Mouse (Mus musculus) cerebellum, postnatal 25 days (tissue): ENCODE measurements around the gene Kdm4d.
A peak's percentile ranks its signal among the peaks of the same experiment; 100 is the strongest.
"Not testable (repeated sequence)": the region's sequence is repeated elsewhere in the genome, so short reads cannot be mapped to it uniquely, and the experiment has no call there.

Experiments
- DNase-seq, 2 experiments: peaks; one replicate each; pipeline ENCODE4 v3.0.0; 2021; ENCODE audit warnings: mixed read lengths in 2 of 2

Gene Kdm4d

DNA sequence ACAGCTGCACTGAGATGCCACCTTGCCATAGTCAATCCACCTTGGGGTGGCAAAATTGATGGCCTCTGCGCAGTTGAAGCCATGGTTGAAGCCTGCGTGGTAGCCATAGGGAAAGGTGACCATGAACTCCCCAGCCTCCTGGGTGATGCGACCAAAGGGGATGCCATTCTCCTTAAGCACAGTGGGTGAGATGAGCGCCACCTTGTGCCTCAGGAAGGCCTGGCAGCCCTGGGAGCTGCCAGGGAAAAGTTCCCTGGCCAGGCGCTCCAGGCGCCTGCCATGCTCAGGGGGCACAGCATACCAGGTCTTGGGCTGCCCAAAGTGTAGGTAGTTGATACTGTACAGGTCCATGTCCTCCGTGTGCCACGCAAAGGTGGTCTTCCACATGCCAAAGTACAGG lies 49.2 kb downstream of the Kdm4d start:
- peak in 1 of 2 experiments; percentile 19 for DNase-seq

DNA sequence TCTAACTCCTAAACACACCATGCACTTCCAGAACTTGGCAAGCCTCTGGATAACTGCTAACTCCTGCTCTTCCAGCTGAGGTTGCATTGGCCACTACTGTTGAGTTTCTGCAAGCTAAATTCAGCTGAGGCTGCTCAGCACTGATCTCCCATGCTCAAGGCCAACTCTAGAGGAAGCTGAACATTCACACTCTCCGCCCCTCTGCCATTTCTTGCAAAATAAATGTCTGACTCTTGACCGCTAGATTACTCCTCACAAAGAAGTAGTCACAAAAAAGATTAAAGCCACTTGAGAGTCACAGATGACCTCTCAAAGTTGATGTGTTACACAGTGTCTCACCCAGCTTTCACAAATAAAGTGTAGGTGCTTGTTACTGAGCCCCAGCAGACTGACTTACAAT lies 53.2 kb downstream of the Kdm4d start:
- DNase-seq, result not testable (repeated sequence)

DNA sequence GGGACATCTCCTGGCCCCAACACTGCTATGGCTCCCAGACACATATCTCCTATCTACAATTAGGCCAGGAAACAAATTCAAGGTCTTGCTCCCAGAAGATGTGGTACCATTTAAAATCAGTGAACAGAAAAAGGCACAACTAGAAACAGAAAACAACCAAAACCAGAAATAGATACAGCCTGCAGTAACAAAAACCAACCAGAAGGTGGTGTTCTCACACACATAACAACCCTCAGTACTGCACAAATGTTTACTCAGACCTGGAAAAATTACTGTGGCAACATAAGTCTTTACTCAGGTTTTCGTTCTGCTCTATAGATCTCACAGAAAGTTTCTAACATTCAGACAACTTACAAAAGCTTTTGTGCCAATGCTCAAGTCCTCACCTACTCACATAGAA lies 59.9 kb downstream of the Kdm4d start:
- DNase-seq, result no peak

DNA sequence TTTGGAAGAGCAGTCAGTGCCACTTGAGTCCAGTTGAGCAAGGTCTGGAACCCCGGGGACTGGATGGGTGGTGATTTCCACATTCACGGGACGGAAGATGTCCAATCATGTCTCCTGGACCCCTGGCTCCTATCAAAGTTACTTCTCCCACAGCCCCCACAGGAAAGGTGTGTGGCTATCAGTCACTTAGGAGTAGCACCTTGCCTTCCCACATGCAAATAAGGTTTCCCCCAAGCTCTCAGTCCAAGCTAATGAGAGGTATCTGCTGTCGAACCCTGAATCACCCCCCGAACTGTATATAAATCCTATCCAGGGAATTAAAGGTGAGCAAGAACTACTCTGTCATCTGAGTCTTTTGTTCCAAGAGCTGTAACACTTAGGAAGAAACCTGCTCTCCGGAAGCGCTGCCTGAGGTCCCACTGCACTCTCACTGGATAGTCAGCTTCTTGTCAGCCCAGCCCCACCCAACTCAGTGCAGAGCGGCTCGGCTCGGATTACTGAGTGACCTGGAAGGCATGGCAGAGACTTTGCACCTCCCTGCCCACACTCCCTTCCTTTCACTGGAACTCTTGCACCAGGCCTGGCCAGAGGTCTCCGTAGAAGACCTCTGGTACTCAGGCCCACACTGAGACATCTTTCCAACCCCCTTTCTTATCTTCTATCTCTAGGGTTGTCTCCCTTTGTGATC lies 66.9 kb downstream of the Kdm4d start:
- DNase-seq, result no peak
